Mouse (Mus musculus) lung, embryonic 15.5 days (tissue): ENCODE measurements around the gene Lhx5. TPM values are rescaled to one million over a fixed set of nuclear protein-coding genes. Genes with fewer than 3 reads are reported as not detected.

ENCODE experiments used
- polyA plus RNA-seq: library from polyadenylated mRNA; unstranded; fragments of >200 nt; fragmentation: Nextera tagmentation; extraction: Ambion mirVana; gene quantifications from 2 replicates; pipeline ENCODE4 v1.2.1, GENCODE M21; 2015

Gene Lhx5
- polyA plus RNA-seq, 1 experiment from 2014 or later = 0.05 TPM

Other genes starting within 250 kb of the Lhx5 start
- 7.3 and 7.6 TPM in 2 replicates for gene Sdsl, start 41.1 kb downstream of the Lhx5 start, polyA plus RNA-seq
- not detected in 2 replicates for gene Sds, start 44.8 kb downstream of the Lhx5 start, polyA plus RNA-seq
- gene Plbd2, start 71.9 kb downstream of the Lhx5 start, polyA plus RNA-seq = 52.6 and 56.1 TPM in 2 replicates
- gene Slc8b1, start 79.5 kb downstream of the Lhx5 start, polyA plus RNA-seq = 6.6 and 6.7 TPM in 2 replicates
- gene Tpcn1, start 157.0 kb downstream of the Lhx5 start, polyA plus RNA-seq = 18.6 and 20.3 TPM in 2 replicates
- gene Iqcd, start 157.3 kb downstream of the Lhx5 start, polyA plus RNA-seq = 0.34 and 0.64 TPM in 2 replicates
- gene Rita1, start 180.9 kb downstream of the Lhx5 start, polyA plus RNA-seq = 11.1 and 11.6 TPM in 2 replicates
- gene Ddx54, start 181.0 kb downstream of the Lhx5 start, polyA plus RNA-seq = 37.8 and 41.1 TPM in 2 replicates
- 0.44 and 0.59 TPM in 2 replicates for gene Cfap73, start 202.5 kb downstream of the Lhx5 start, polyA plus RNA-seq
- gene Rasal1, start 217.1 kb downstream of the Lhx5 start, polyA plus RNA-seq = 0.05 and 0.27 TPM in 2 replicates